Mouse (Mus musculus) forebrain, embryonic 11.5 days (tissue): ENCODE measurements around the gene Cebpe. TPM values are rescaled to one million over a fixed set of nuclear protein-coding genes. Genes with fewer than 3 reads are reported as not detected.

ENCODE experiments used
- ATAC-seq: fragments of 200-750 bp; cut with Nextera tagmentation; replicated peaks from 2 replicates; pipeline ENCODE4 v1.8.0; 2017; ENCODE audit warnings: moderate TSS enrichment; ENCODE audit not compliant: low FRiP score
- DNase-seq: peaks from one replicate; pipeline ENCODE4 v3.0.0-alpha.2; 2017; ENCODE audit warnings: low spot score
- H3K27ac ChIP-seq: fragments of 300-500 bp; sonication (generic); 2 replicates; pipeline ENCODE4 v1.5.1; 2014; ENCODE audit warnings: low read depth, low read length
- H3K27me3 ChIP-seq: fragments of 300-500 bp; sonication (generic); 2 replicates; pipeline ENCODE4 v1.6.1; 2014; ENCODE audit warnings: mild to moderate bottlenecking, low read length, mixed read lengths; ENCODE audit not compliant: control insufficient read depth, insufficient read depth
- H3K36me3 ChIP-seq: fragments of 300-500 bp; sonication (generic); 2 replicates; pipeline ENCODE4 v1.6.1; 2014; ENCODE audit warnings: mild to moderate bottlenecking, low read length, moderate library complexity, mixed read lengths; ENCODE audit not compliant: control insufficient read depth, insufficient read depth
- H3K4me1 ChIP-seq: fragments of 300-500 bp; sonication (generic); replicated peaks from 2 replicates; pipeline ENCODE4 v1.6.1; 2014; ENCODE audit warnings: low read length, mixed read lengths; ENCODE audit not compliant: control insufficient read depth, insufficient read depth
- H3K4me2 ChIP-seq: fragments of 300-500 bp; sonication (generic); 2 replicates; pipeline ENCODE4 v1.6.1; 2014; ENCODE audit warnings: low read depth, mild to moderate bottlenecking, low read length, moderate library complexity, mixed read lengths; ENCODE audit not compliant: severe bottlenecking
- H3K4me3 ChIP-seq: fragments of 300-500 bp; sonication (generic); 2 replicates; pipeline ENCODE4 v1.5.1; 2014; ENCODE audit warnings: low read depth, low read length
- H3K9ac ChIP-seq: fragments of 300-500 bp; sonication (generic); 2 replicates; pipeline ENCODE4 v1.6.1; 2014; ENCODE audit warnings: low read length
- H3K9me3 ChIP-seq: fragments of 300-500 bp; sonication (generic); 2 replicates; pipeline ENCODE4 v1.6.1; 2016; ENCODE audit warnings: low read length, mixed read lengths; ENCODE audit not compliant: control insufficient read depth
- WGBS: fragments of 180-500 bp; shearing (Covaris S2); extraction: QIAGEN DNeasy Blood & Tissue Kit; methylation state at CpG from one replicate; pipeline ENCODE4 v1.1.7; 2014; 5-methylcytosine and 5-hydroxymethylcytosine counted together
- polyA plus RNA-seq: library from polyadenylated mRNA; unstranded; fragments of >200 nt; fragmentation: Nextera tagmentation; extraction: Ambion mirVana; gene quantifications from 2 replicates; pipeline ENCODE4 v1.2.1, GENCODE M21; 2014

Gene Cebpe
- polyA plus RNA-seq, 1 experiment from 2014 or later, result not detected

DNA sequence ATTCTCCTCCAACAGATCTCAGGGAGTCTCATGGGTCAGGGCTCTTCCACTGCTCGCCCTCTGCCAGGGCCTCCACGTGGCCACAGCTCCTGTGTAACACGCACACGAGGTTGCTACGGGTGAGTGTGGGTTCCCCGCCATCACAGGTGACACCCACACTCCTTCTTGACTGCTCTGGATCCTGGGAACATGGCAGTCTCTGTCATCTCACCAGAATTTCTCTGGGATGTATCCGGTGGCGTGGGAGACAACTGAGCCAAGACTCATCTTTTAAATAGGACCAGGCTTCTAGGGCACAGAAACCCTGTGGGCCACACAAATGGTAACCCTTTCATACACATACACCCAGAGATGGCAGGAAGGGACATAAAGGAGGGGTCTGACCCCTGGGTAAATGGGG lies 20.2 kb upstream of the Cebpe start:
- H3K4me1 ChIP-seq, result 0 out of 2 replicates have a peak, but pooled peaks cover 2% of the 10 kb centered on the region
- no peak overlapping the region for H3K27ac ChIP-seq
- no peaks in the 10 kb centered on the region for H3K36me3 ChIP-seq
- no peak overlapping the region for H3K4me2 ChIP-seq
- 86% methylated on average over 8 of the region's 8 CpGs for WGBS
- DNase-seq (no peak), ATAC-seq (no peak)
- no peaks in the 10 kb centered on the region for H3K27me3 ChIP-seq
- H3K9me3 ChIP-seq, result no peaks in the 10 kb centered on the region
- no peak overlapping the region for H3K9ac ChIP-seq
- H3K4me3 ChIP-seq, result no peak overlapping the region

DNA sequence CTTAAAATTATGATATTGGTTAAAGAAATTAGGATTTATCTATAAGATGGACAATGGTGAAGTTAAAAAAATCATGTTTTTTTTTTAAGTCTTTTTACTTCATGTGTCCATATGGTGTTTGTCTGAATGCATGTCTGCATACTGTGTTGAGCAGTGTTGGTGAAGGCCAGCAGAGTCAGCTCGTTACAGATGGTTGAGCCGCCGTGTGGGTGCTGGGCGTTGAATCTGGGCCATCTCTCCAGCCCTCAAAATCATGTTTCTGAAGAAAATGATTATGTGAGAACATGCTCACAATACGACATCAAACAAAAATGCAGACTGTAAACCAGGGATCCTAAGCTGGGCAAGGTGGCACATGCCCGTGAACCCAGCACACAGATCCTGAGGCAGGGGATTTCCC lies 18.3 kb upstream of the Cebpe start:
- Histone ChIP-seq H3K9ac (no peak overlapping the region), H3K27me3 (no peaks in the 10 kb centered on the region), H3K4me3 (no peak overlapping the region), H3K9me3 (no peaks in the 10 kb centered on the region), H3K36me3 (no peaks in the 10 kb centered on the region), H3K4me2 (no peak overlapping the region), H3K27ac (no peak overlapping the region), H3K4me1 (no peaks in the 10 kb centered on the region)
- DNase-seq, result no peak
- WGBS, result 96% methylated on average over 6 of the region's 6 CpGs
- ATAC-seq, result no peak

GRCm38 (mm10) chr14:54728823-54729653 lies 17.1 kb upstream of the Cebpe start:
- no peaks in the 10 kb centered on the region for H3K36me3 ChIP-seq
- H3K4me1 ChIP-seq, result no peaks in the 10 kb centered on the region
- no peak overlapping the region for H3K4me2 ChIP-seq
- no peak overlapping the region for H3K9ac ChIP-seq
- ATAC-seq, result no peak
- no peaks in the 10 kb centered on the region for H3K9me3 ChIP-seq
- 62% methylated on average over 13 of the region's 13 CpGs for WGBS
- H3K27ac ChIP-seq, result no peak overlapping the region
- no peak for DNase-seq
- H3K4me3 ChIP-seq, result no peak overlapping the region
- no peaks in the 10 kb centered on the region for H3K27me3 ChIP-seq

DNA sequence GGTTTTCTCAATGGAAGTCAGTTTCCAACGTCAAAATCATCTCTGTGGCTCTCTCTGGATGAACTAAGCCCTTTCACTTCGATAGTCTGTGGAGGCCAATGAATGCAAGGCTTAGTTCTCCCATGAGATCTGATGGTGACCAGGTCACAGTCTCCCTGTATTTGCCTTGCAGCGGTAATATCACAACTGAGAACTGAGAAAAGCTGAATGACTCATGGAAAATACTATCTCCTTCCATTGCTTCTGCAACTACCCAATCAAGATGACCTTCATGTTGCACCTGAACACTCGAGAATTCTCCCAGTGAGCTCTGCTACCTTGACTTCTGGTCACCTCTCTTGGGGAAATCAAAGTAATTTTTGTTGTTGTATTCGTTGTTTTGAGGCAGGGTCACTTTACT lies 15.6 kb upstream of the Cebpe start:
- no peaks in the 10 kb centered on the region for H3K36me3 ChIP-seq
- DNase-seq, result no peak
- ATAC-seq, result no peak
- H3K9me3 ChIP-seq, result no peaks in the 10 kb centered on the region
- WGBS, result 78% methylated on average over 5 of the region's 5 CpGs
- no peaks in the 10 kb centered on the region for H3K4me1 ChIP-seq
- no peak overlapping the region for H3K27ac ChIP-seq
- no peaks in the 10 kb centered on the region for H3K27me3 ChIP-seq
- no peak overlapping the region for H3K9ac ChIP-seq
- H3K4me2 ChIP-seq, result no peak overlapping the region
- H3K4me3 ChIP-seq, result no peak overlapping the region

DNA sequence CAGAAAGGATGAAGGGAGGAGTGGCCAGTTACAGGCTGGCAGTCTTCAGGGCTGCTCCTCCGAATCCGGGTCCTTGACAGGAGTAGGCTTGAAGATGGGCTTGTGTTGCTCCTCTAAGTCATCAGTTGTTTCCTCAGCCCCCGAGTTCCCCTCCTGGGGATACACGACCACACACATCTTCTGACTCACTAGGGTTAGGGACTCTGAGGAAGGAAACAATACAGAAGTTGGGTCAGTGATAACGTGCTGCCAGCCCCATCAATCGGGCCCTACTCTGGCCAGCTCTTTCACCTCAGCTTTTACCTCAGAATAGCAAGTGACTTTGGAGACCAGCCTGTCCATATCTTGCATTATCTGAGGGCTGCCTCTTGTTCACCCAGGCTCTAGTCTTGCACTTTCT lies 12.1 kb upstream of the Cebpe start:
- Histone ChIP-seq H3K4me1 (no peaks in the 10 kb centered on the region), H3K4me3 (no peak overlapping the region), H3K9ac (no peak overlapping the region), H3K27me3 (no peaks in the 10 kb centered on the region), H3K4me2 (no peak overlapping the region), H3K9me3 (no peaks in the 10 kb centered on the region), H3K27ac (no peak overlapping the region), H3K36me3 (no peaks in the 10 kb centered on the region)
- ATAC-seq, result no peak
- DNase-seq, result no peak
- WGBS, result 73% methylated on average over 6 of the region's 6 CpGs

GRCm38 (mm10) chr14:54721711-54722110 lies 9.7 kb upstream of the Cebpe start:
- no peak for ATAC-seq
- no peak overlapping the region for H3K9ac ChIP-seq
- H3K9me3 ChIP-seq, result no peaks in the 10 kb centered on the region
- H3K4me1 ChIP-seq, result no peaks in the 10 kb centered on the region
- WGBS, result 86% methylated on average over 10 of the region's 10 CpGs
- no peaks in the 10 kb centered on the region for H3K36me3 ChIP-seq
- no peak overlapping the region for H3K4me2 ChIP-seq
- H3K27me3 ChIP-seq, result no peaks in the 10 kb centered on the region
- H3K27ac ChIP-seq, result no peak overlapping the region
- DNase-seq, result no peak
- no peak overlapping the region for H3K4me3 ChIP-seq

DNA sequence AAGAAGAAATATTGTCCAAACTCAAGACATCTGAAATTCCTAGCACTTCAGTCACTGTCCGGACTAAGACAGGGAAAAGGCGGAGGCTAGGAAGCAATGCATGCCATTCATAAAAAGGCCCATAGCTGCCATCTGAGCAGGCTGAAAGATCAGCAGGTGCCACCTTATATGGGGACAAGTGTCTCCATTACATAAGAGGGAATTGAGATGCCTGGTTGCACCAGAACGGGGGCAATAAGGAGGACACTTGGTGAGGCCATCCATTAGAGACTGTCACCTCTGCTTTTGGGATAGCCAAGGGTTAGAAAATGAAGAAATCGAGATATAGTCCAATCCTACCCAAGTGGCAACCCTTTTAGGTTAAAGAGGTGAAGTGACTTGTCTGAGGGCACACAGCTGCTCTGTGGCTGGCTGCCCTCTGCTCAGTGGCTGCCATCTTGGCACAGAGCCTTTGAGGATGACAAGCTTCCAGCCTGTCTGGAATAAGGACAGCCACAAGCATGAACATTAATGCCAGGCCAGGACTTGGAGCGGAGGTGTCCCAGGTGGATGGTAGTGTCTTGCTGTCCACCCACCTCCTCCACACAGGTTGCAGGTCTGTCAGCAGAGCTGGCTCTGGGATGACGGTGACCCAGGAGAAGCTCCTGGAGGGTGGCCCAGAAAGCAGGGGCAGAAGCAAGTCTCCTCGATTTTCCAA lies 8.8 kb upstream of the Cebpe start:
- H3K4me3 ChIP-seq, result no peak overlapping the region
- ATAC-seq (no peak), DNase-seq (no peak)
- no peaks in the 10 kb centered on the region for H3K27me3 ChIP-seq
- H3K27ac ChIP-seq, result no peak overlapping the region
- H3K9ac ChIP-seq, result no peak overlapping the region
- no peak overlapping the region for H3K4me2 ChIP-seq
- no peaks in the 10 kb centered on the region for H3K4me1 ChIP-seq
- 87% methylated on average over 7 of the region's 7 CpGs for WGBS
- H3K9me3 ChIP-seq, result no peaks in the 10 kb centered on the region
- H3K36me3 ChIP-seq, result no peaks in the 10 kb centered on the region

DNA sequence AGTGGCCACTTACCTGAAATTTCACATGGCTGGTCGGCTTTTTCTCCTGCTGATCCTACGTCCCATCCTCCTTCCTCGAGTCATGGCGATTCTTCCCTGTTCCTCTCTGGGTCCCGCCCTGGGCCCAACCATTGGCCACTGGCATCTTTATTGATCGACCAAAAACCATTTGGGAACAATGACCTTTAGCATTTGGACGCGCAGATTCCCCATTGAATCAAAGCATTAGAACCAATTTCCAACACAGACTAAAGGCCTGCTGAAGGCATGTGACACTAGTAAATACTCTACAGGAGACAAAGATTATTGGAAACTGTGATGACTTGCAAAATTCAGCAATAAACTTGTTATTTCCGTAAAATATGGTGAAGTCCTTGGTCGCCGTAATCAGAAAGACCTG lies 8.1 kb upstream of the Cebpe start:
- Histone ChIP-seq H3K9ac (no peak overlapping the region), H3K36me3 (no peaks in the 10 kb centered on the region), H3K4me1 (peaks cover under 1% of the 10 kb centered on the region; the same call in 1 of the 2 replicates), H3K9me3 (no peaks in the 10 kb centered on the region), H3K4me3 (no peak overlapping the region), H3K27me3 (no peaks in the 10 kb centered on the region), H3K4me2 (no peak overlapping the region), H3K27ac (no peak overlapping the region)
- WGBS, result 91% methylated on average over 11 of the region's 11 CpGs
- ATAC-seq, result no peak
- DNase-seq, result no peak
